Mouse (Mus musculus): ENCODE measurements at regions not wholly inside any gene's neighbourhood (a gene's known extent, or its start where the extent isn't known, plus 50 kb on each side); places are given as distances from the start of the nearest gene placed in this dataset.
A peak's percentile ranks its signal among the peaks of the same experiment; 100 is the strongest.

DNA sequence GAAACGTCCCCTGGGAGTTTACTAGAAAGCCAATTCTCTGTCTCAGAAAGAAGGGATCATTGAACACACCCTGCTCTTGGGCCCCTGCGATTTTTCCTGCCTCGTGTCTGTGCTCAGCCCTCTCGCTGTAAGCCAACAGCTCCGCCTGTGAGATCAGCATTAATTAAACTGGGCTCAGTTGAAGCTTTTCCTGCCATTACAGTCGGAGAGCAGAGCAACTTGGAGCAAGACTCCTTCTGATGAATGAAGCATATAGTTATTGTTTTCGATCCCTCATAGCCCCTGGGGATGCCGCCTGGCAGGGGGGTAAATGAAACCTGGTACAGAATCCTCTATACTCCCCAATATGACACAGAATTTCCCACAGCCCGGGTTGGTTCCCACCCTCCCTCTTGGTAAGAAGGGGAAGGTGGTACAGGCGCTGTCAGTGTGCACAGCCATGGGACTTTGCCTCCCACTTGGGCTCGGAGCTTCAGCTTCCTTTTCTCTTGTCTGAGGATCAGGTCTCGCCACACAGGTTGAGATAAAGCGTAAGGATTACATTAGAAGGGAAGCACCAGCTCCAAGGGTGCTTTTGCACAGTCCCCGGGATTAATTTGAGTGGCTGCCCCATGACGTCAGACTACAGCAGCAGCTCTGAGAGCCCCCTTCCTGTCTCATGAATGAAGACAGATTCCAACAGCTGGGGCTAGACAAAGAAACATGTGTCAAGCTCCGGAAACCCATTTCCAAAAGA is 257.1 kb downstream of the Mycn start:
- WGBS = 36% methylated on average over 16 of the region's 16 CpGs
- Histone ChIP-seq H3K27me3 (ENCODE audit: control insufficient read depth, insufficient read depth, low read length) (no peaks in the 10 kb centered on the region), H3K4me3 (ENCODE audit: low read depth, low read length) (no peak overlapping the region), H3K4me1 (replicated peaks; ENCODE audit: control insufficient read depth, insufficient read depth, low read length) (peaks cover 19% of the 10 kb centered on the region), H3K27ac (ENCODE audit: low read depth, low read length) (peak overlapping the region; percentile 61), H3K36me3 (ENCODE audit: control insufficient read depth, insufficient read depth, low read length) (no peaks in the 10 kb centered on the region), H3K4me2 (replicated peaks; ENCODE audit: low read depth, low read length) (no peak overlapping the region), H3K9me3 (ENCODE audit: control insufficient read depth, low read length) (no peaks in the 10 kb centered on the region), H3K9ac (ENCODE audit: low read depth, low read length) (peak overlapping the region; percentile 21; the same call in 1 of the 2 replicates)
- peak; percentile 50 for DNase-seq (ENCODE audit: low spot score)
- ATAC-seq (ENCODE audit: low FRiP score) = no peak; the same call in 1 of the 2 replicates

DNA sequence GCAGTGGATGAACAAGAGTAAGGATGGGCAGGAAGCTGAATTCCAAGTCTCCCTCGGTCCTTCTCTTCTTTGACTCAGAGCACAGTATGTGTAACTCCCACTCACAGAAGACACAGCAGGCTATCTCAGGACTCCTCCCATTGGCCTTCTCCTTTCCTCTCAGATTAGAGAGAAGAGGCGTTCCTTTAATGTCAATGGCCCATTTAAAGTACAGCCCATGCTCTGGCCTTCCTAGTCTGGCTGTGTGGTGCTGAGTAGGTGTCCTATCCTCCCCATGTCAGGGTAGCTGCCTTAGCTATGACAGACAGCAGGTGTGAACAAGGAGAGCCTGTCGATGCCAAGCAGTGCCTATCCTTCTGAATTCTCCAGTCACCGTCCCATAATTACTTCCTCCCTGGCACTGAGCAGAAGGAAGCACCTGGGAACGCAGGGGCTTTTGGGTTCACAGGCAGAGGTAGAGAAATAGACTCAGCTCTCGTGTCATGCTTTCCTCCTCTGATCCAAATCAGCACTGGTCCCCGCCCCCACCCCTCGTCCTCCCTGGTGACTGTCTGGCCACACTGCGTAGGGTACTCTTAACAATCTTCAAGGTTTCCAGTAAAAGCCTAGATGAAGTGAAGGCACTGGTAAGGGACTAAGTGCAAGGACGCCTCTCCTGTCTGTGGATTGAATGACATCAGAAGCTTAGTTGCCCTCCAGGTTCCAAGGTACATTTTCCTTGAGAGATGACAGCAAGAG is 257.8 kb downstream of the Mycn start:
- DNase-seq (ENCODE audit: low spot score) = no peak
- Histone ChIP-seq H3K36me3 (ENCODE audit: control insufficient read depth, insufficient read depth, low read length) (no peaks in the 10 kb centered on the region), H3K4me3 (ENCODE audit: low read depth, low read length) (no peak overlapping the region), H3K9ac (ENCODE audit: low read depth, low read length) (peak overlapping the region; percentile 21; the same call in 1 of the 2 replicates), H3K4me1 (replicated peaks; ENCODE audit: control insufficient read depth, insufficient read depth, low read length) (peaks cover 19% of the 10 kb centered on the region), H3K27ac (ENCODE audit: low read depth, low read length) (peak overlapping the region; percentile 61), H3K4me2 (replicated peaks; ENCODE audit: low read depth, low read length) (no peak overlapping the region), H3K9me3 (ENCODE audit: control insufficient read depth, low read length) (no peaks in the 10 kb centered on the region), H3K27me3 (ENCODE audit: control insufficient read depth, insufficient read depth, low read length) (no peaks in the 10 kb centered on the region)
- ATAC-seq (ENCODE audit: low FRiP score) = no peak
- WGBS = 52% methylated on average over 10 of the region's 10 CpGs

DNA sequence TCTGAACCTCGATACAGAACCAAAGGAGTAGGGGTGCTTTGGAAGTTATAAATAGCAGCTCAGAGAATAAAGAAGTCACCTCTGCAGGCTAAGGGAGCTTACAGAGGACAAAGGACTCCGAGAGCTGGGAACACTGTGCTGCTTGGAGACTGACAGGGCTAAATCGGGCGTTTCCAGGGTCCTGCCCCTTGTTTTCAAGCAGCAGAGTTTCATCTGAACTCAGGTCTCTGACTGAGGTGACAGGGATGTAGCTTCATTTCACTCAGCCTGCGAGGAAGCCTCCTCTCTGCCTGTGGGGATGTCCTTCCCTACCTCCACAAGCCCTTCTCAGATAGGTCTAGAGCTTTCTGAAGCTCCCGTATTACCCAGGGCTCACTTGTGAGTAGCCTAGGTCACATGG is 260.6 kb downstream of the Mycn start:
- Histone ChIP-seq H3K9ac (ENCODE audit: low read depth, low read length) (peak overlapping the region; percentile 67), H3K4me2 (replicated peaks; ENCODE audit: low read depth, low read length) (peak overlapping the region; percentile 48), H3K27ac (ENCODE audit: low read depth, low read length) (peak overlapping the region; percentile 93), H3K27me3 (ENCODE audit: control insufficient read depth, insufficient read depth, low read length) (no peaks in the 10 kb centered on the region), H3K36me3 (ENCODE audit: control insufficient read depth, insufficient read depth, low read length) (no peaks in the 10 kb centered on the region), H3K4me1 (replicated peaks; ENCODE audit: control insufficient read depth, insufficient read depth, low read length) (peaks cover 19% of the 10 kb centered on the region), H3K9me3 (ENCODE audit: control insufficient read depth, low read length) (no peaks in the 10 kb centered on the region), H3K4me3 (ENCODE audit: low read depth, low read length) (peak overlapping the region; percentile 24)
- WGBS = 18% methylated on average over 6 of the region's 6 CpGs
- ATAC-seq (ENCODE audit: low FRiP score) (peak; percentile 82), DNase-seq (ENCODE audit: low spot score) (peak; percentile 70)

DNA sequence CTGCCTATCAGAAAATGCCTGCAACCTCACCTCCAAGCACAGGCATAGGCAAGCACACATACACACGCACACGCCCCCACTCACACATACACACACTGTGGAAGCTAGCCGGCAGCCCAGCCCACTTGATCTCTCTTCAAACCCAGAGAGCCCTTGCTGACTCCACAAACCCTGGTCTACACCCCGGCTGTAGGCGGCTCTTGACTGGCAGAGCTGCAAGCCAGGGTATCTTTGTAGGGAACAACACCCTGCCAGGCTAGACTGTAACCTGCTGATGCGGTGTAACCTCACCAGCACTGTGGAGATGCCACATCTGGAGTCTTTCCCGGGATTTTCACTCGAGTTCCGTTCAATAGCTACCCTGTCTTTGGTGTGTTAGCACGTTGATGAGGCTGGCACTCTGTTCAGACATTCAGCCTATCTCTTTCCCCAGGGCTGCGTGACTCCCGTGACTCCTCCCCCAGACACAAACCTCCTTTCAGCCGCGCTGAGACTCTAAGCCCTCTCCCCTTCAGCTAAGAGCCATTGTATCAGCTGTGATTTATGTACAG is 261.3 kb downstream of the Mycn start:
- ATAC-seq (ENCODE audit: low FRiP score) (peak; percentile 94), DNase-seq (ENCODE audit: low spot score) (peak; percentile 84)
- H3K27me3 ChIP-seq (ENCODE audit: control insufficient read depth, insufficient read depth, low read length) = no peaks in the 10 kb centered on the region
- peak overlapping the region; percentile 24 for H3K4me3 ChIP-seq (ENCODE audit: low read depth, low read length)
- H3K27ac ChIP-seq (ENCODE audit: low read depth, low read length) = peak overlapping the region; percentile 93
- H3K36me3 ChIP-seq (ENCODE audit: control insufficient read depth, insufficient read depth, low read length) = no peaks in the 10 kb centered on the region
- 12% methylated on average over 14 of the region's 14 CpGs for WGBS
- peaks cover 19% of the 10 kb centered on the region for H3K4me1 ChIP-seq (replicated peaks; ENCODE audit: control insufficient read depth, insufficient read depth, low read length)
- H3K4me2 ChIP-seq (replicated peaks; ENCODE audit: low read depth, low read length) = peak overlapping the region; percentile 48
- H3K9ac ChIP-seq (ENCODE audit: low read depth, low read length) = peak overlapping the region; percentile 67
- H3K9me3 ChIP-seq (ENCODE audit: control insufficient read depth, low read length) = no peaks in the 10 kb centered on the region

DNA sequence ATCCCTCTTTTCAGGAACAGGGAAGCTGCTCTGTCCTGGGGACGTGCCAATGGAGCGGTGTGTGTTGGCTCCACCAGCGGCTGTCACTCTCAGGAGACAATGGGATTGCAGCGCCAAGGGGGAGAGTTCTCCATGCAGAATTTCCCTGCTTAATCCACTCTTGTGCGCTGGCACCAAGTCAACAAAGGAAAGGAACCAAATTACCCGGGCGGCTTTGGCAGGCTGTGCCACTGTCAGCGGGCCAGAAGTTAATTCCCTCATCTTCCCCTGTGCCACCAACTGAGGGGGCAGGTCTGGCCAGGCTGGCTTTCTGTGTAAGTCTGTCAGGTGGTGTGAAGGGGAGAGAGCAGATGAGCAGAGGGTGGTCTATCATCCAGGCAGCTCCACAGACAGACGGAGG is 265.0 kb downstream of the Mycn start:
- no peak overlapping the region for H3K9ac ChIP-seq (ENCODE audit: low read depth, low read length)

DNA sequence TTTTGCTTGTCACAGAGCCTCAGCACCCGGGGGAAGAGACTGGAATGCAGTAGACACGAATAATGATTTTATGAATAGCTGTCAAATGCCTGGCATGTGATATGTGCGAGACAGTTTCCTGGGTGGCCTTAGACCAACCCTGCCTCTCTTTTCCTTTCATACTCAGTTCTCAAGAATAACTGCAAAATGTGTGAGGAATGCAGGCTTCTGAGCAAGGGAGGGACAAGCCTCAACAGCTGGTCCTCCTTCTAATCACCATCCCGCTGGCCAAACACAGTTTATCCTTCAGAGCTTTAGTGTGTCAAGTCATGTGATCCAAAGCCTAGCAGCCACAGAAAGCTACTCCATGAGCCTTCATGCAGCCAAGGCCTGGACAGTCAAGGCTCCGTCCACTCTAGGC is 271.8 kb downstream of the Mycn start:
- WGBS = 74% methylated on average over 5 of the region's 5 CpGs
- no peak overlapping the region for H3K27ac ChIP-seq (ENCODE audit: low read depth, low read length)
- H3K27me3 ChIP-seq (ENCODE audit: control insufficient read depth, insufficient read depth, low read length) = no peaks in the 10 kb centered on the region
- no peaks in the 10 kb centered on the region for H3K36me3 ChIP-seq (ENCODE audit: control insufficient read depth, insufficient read depth, low read length)
- no peaks in the 10 kb centered on the region for H3K9me3 ChIP-seq (ENCODE audit: control insufficient read depth, low read length)
- H3K9ac ChIP-seq (ENCODE audit: low read depth, low read length) = no peak overlapping the region
- H3K4me2 ChIP-seq (replicated peaks; ENCODE audit: low read depth, low read length) = no peak overlapping the region
- DNase-seq (ENCODE audit: low spot score) (no peak), ATAC-seq (ENCODE audit: low FRiP score) (no peak)
- no peaks in the 10 kb centered on the region for H3K4me1 ChIP-seq (replicated peaks; ENCODE audit: control insufficient read depth, insufficient read depth, low read length)
- no peak overlapping the region for H3K4me3 ChIP-seq (ENCODE audit: low read depth, low read length)

More for the DNA sequence above, 265.0 kb downstream of the Mycn start:
- Histone ChIP-seq H3K4me1 (replicated peaks; ENCODE audit: control insufficient read depth, insufficient read depth, low read length) (0 out of 2 replicates have a peak, but pooled peaks cover 5% of the 10 kb centered on the region), H3K4me2 (replicated peaks; ENCODE audit: low read depth, low read length) (no peak overlapping the region), H3K4me3 (ENCODE audit: low read depth, low read length) (no peak overlapping the region), H3K36me3 (ENCODE audit: control insufficient read depth, insufficient read depth, low read length) (no peaks in the 10 kb centered on the region), H3K9me3 (ENCODE audit: control insufficient read depth, low read length) (no peaks in the 10 kb centered on the region), H3K27ac (ENCODE audit: low read depth, low read length) (no peak overlapping the region), H3K27me3 (ENCODE audit: control insufficient read depth, insufficient read depth, low read length) (no peaks in the 10 kb centered on the region)
- no peak for ATAC-seq (ENCODE audit: low FRiP score)
- WGBS = 52% methylated on average over 9 of the region's 9 CpGs
- no peak for DNase-seq (ENCODE audit: low spot score)

DNA sequence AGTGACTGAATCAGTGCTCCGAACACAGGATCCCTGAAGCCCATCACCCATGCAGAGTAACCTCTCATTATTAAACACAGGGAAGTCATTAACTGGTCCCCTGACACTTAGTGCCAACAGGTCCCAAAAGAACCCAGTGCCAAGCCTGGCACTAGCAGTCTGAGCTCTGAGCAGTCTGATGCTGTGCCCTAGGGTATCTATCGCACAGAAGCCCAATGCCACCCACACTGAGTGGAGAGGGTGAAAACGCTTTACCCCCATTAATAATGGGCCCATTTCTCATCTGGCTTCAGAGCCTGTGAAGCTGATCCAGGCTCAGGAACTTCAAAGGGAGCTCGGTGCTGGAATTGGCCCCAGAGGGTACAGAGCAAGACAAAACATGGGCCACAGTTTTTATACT is 272.8 kb downstream of the Mycn start:
- 90% methylated on average over 4 of the region's 4 CpGs for WGBS
- Histone ChIP-seq H3K27me3 (ENCODE audit: control insufficient read depth, insufficient read depth, low read length) (no peaks in the 10 kb centered on the region), H3K4me2 (replicated peaks; ENCODE audit: low read depth, low read length) (no peak overlapping the region), H3K27ac (ENCODE audit: low read depth, low read length) (no peak overlapping the region), H3K4me1 (replicated peaks; ENCODE audit: control insufficient read depth, insufficient read depth, low read length) (no peaks in the 10 kb centered on the region), H3K36me3 (ENCODE audit: control insufficient read depth, insufficient read depth, low read length) (no peaks in the 10 kb centered on the region), H3K4me3 (ENCODE audit: low read depth, low read length) (no peak overlapping the region), H3K9me3 (ENCODE audit: control insufficient read depth, low read length) (no peaks in the 10 kb centered on the region), H3K9ac (ENCODE audit: low read depth, low read length) (no peak overlapping the region)
- no peak for DNase-seq (ENCODE audit: low spot score)
- no peak for ATAC-seq (ENCODE audit: low FRiP score)

DNA sequence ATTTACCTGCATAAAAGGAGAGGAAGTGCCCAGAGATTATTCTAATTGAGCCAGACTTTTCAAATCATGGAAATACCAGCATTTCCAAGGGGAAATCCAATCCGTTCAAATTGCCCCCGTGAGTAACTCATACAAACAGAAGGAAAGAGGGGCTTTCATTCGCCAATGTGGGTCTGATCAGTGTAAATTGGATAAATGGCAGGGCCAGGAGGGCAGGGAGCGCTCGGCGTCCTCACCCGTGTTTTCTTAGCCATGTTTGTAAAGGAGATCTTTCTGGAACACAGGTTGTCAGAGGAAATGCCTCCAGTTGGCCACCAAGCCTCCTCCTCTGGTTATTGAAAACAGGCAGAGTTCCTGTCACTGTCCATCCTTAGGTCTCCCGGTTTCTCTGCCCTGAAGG is 286.1 kb downstream of the Mycn start:
- H3K4me1 ChIP-seq (replicated peaks; ENCODE audit: control insufficient read depth, insufficient read depth, low read length) = peaks cover 6% of the 10 kb centered on the region; the same call in 1 of the 2 replicates
- H3K4me2 ChIP-seq (replicated peaks; ENCODE audit: low read depth, low read length) = no peak overlapping the region
- H3K36me3 ChIP-seq (ENCODE audit: control insufficient read depth, insufficient read depth, low read length) = no peaks in the 10 kb centered on the region
- no peak overlapping the region for H3K27ac ChIP-seq (ENCODE audit: low read depth, low read length)
- WGBS = 65% methylated on average over 8 of the region's 8 CpGs
- no peak overlapping the region for H3K9ac ChIP-seq (ENCODE audit: low read depth, low read length)
- no peaks in the 10 kb centered on the region for H3K9me3 ChIP-seq (ENCODE audit: control insufficient read depth, low read length)
- DNase-seq (ENCODE audit: low spot score) = no peak
- H3K4me3 ChIP-seq (ENCODE audit: low read depth, low read length) = no peak overlapping the region
- no peak for ATAC-seq (ENCODE audit: low FRiP score)
- H3K27me3 ChIP-seq (ENCODE audit: control insufficient read depth, insufficient read depth, low read length) = no peaks in the 10 kb centered on the region
